Mouse (Mus musculus) liver, postnatal 0 days (tissue): ENCODE measurements around the gene Sh3d21.

Experiments used
- CTCF ChIP-seq: sonication (generic); IDR thresholded peaks from 2 replicates; pipeline ENCODE4 v1.5.1; 2016; ENCODE audit warnings: antibody characterized with exemption, low read depth
- EP300 ChIP-seq: IDR thresholded peaks from 2 replicates; pipeline ENCODE4 v1.6.1; 2016; ENCODE audit warnings: antibody characterized with exemption, low read depth, mild to moderate bottlenecking

DNA sequence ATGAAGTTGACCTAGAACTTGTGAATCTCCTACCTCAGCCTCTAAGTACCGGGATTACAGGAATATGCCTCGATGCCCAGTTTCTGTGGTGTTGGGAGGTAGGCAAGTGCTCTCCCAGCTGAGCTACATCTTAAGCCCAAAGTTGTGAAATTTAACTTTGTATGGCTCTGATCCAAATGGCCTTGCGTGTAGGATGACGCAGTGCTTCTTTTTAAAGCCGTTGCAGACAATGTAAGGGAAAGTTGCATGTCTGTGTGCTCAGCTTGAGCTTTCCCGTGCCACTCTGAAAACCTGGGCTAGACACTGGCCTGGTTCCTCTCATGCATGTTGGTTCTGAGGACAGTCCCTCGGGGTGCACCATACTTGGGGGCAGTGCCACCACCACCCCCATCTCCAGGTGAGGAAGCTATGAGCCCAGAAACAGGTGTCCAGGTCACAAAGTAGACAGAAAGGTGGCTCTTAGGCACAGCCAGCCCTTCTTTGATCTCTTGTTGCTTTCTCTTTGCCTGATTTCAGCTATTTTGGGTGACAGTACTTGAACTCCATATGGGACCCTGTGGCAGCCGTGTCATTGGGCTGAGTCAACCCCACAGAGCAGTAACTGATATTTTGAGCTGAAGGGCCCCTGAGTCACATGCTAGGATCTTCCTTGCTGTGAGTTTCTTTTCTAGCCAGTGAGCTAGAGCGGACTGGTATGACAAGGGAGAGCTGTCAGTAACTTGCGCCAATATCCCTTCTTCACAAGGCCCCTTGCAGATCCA, 53.5 kb downstream of the Sh3d21 start:
- TF ChIP-seq CTCF (no peak), EP300 (no peak)
